Mouse (Mus musculus): ENCODE measurements around the gene Ermap. TPM values are rescaled to one million over a fixed set of nuclear protein-coding genes. Genes with fewer than 3 reads are reported as not detected.

The Ermap gene
- polyA plus RNA-seq, 1 experiment from 2014 or later = 1.5 TPM

- Histone ChIP-seq H3K9ac (no peak overlapping the region), H3K4me2 (replicated peaks) (no peak overlapping the region), H3K4me3 (no peak overlapping the region), H3K4me1 (no peaks in the 10 kb centered on the region), H3K27ac (no peak overlapping the region), H3K27me3 (no peaks in the 10 kb centered on the region), H3K36me3 (no peaks in the 10 kb centered on the region), H3K9me3 (no peaks in the 10 kb centered on the region)
- WGBS = 35% methylated on average over 2 of the region's 2 CpGs
- no peak for ATAC-seq (ENCODE audit: low FRiP score, low read depth)
Observed at GRCm38 (mm10) chr4:119157186-119157585, 32.6 kb downstream of the Ermap start.

- 85% methylated on average over 11 of the region's 11 CpGs for WGBS
- ATAC-seq (ENCODE audit: low FRiP score, low read depth) = no peak
- no peaks in the 10 kb centered on the region for H3K27me3 ChIP-seq
- peaks cover 4% of the 10 kb centered on the region; the same call in 1 of the 2 replicates for H3K9me3 ChIP-seq
- no peak overlapping the region for H3K4me2 ChIP-seq (replicated peaks)
- no peaks in the 10 kb centered on the region for H3K4me1 ChIP-seq
- no peaks in the 10 kb centered on the region for H3K36me3 ChIP-seq
- H3K9ac ChIP-seq = no peak overlapping the region
- H3K27ac ChIP-seq = no peak overlapping the region
- no peak overlapping the region for H3K4me3 ChIP-seq
Observed at GRCm38 (mm10) chr4:119148741-119149140, 41.1 kb downstream of the Ermap start.

DNA sequence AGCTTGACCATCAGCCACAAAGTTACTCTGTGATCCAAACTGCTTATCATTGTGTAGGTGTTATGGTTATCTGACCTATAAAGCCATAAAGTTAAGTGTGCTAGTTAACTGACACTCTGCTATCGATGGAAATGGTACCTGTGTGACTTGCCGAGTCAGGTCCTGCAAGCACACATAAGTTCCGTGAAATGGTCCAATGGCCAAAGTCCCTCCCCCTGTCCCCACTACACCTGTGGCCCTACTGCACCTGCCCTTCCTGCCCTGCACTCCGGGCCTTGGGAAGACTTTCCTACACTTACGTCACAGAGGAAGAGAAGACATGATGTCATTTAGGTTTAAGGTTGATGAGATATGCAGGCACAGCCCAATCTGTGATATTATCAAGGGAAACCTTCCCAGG is 42.5 kb downstream of the Ermap start:
- WGBS = 75% methylated on average over 5 of the region's 5 CpGs
- no peaks in the 10 kb centered on the region for H3K4me1 ChIP-seq
- ATAC-seq (ENCODE audit: low FRiP score, low read depth) = no peak
- H3K4me2 ChIP-seq (replicated peaks) = no peak overlapping the region
- peaks cover 4% of the 10 kb centered on the region; the same call in 1 of the 2 replicates for H3K9me3 ChIP-seq
- no peak overlapping the region for H3K27ac ChIP-seq
- H3K27me3 ChIP-seq = no peaks in the 10 kb centered on the region
- H3K9ac ChIP-seq = no peak overlapping the region
- H3K36me3 ChIP-seq = no peaks in the 10 kb centered on the region
- H3K4me3 ChIP-seq = no peak overlapping the region

GRCm38 (mm10) chr4:119146816-119147215 is 43.0 kb downstream of the Ermap start:
- Histone ChIP-seq H3K27me3 (no peaks in the 10 kb centered on the region), H3K4me1 (no peaks in the 10 kb centered on the region), H3K36me3 (no peaks in the 10 kb centered on the region), H3K4me2 (replicated peaks) (no peak overlapping the region), H3K9me3 (peaks cover 4% of the 10 kb centered on the region; the same call in 1 of the 2 replicates), H3K27ac (no peak overlapping the region), H3K9ac (no peak overlapping the region), H3K4me3 (no peak overlapping the region)
- WGBS = 89% methylated on average over 7 of the region's 7 CpGs
- no peak for ATAC-seq (ENCODE audit: low FRiP score, low read depth)

GRCm38 (mm10) chr4:119142230-119142871 is 47.5 kb downstream of the Ermap start:
- Histone ChIP-seq H3K4me2 (replicated peaks) (peak overlapping the region; percentile 55), H3K4me1 (peaks cover 9% of the 10 kb centered on the region; the same call in 1 of the 2 replicates), H3K27ac (no peak overlapping the region; the same call in 1 of the 2 replicates), H3K9ac (peak overlapping the region; percentile 43; the same call in 1 of the 2 replicates), H3K27me3 (no peaks in the 10 kb centered on the region), H3K9me3 (peaks cover 4% of the 10 kb centered on the region; the same call in 1 of the 2 replicates), H3K4me3 (peak overlapping the region; percentile 29), H3K36me3 (peaks cover 7% of the 10 kb centered on the region)
- WGBS = 25% methylated on average over 24 of the region's 24 CpGs
- peak; percentile 79; the same call in 1 of the 2 replicates for ATAC-seq (ENCODE audit: low FRiP score, low read depth)

- 65% methylated on average over 10 of the region's 10 CpGs for WGBS
- no peak for ATAC-seq (ENCODE audit: low FRiP score, low read depth)
- H3K27me3 ChIP-seq = no peaks in the 10 kb centered on the region
- no peak overlapping the region for H3K4me2 ChIP-seq (replicated peaks)
- H3K9me3 ChIP-seq = peaks cover 4% of the 10 kb centered on the region; the same call in 1 of the 2 replicates
- peaks cover 18% of the 10 kb centered on the region for H3K36me3 ChIP-seq
- H3K4me3 ChIP-seq = no peak overlapping the region
- no peak overlapping the region for H3K27ac ChIP-seq
- H3K9ac ChIP-seq = no peak overlapping the region
- peaks cover 9% of the 10 kb centered on the region; the same call in 1 of the 2 replicates for H3K4me1 ChIP-seq
Observed at GRCm38 (mm10) chr4:119141191-119141590, 48.6 kb downstream of the Ermap start.

GRCm38 (mm10) chr4:119140126-119140525 is 49.7 kb downstream of the Ermap start:
- Histone ChIP-seq H3K4me1 (peaks cover 9% of the 10 kb centered on the region; the same call in 1 of the 2 replicates), H3K27me3 (no peaks in the 10 kb centered on the region), H3K27ac (no peak overlapping the region), H3K9me3 (peaks cover 4% of the 10 kb centered on the region; the same call in 1 of the 2 replicates), H3K36me3 (peaks cover 29% of the 10 kb centered on the region), H3K4me3 (no peak overlapping the region), H3K9ac (no peak overlapping the region), H3K4me2 (replicated peaks) (no peak overlapping the region)
- WGBS = 56% methylated on average over 3 of the region's 3 CpGs
- ATAC-seq (ENCODE audit: low FRiP score, low read depth) = no peak

GRCm38 (mm10) chr4:119138776-119139175 is 51.0 kb downstream of the Ermap start:
- Histone ChIP-seq H3K9ac (no peak overlapping the region), H3K27ac (no peak overlapping the region), H3K4me3 (no peak overlapping the region), H3K27me3 (no peaks in the 10 kb centered on the region), H3K36me3 (peaks cover 43% of the 10 kb centered on the region), H3K4me2 (replicated peaks) (peak overlapping the region; percentile 49; the same call in 1 of the 2 replicates), H3K9me3 (no peaks in the 10 kb centered on the region), H3K4me1 (peaks cover 9% of the 10 kb centered on the region; the same call in 1 of the 2 replicates)
- WGBS = 65% methylated on average over 8 of the region's 8 CpGs
- ATAC-seq (ENCODE audit: low FRiP score, low read depth) = no peak

DNA sequence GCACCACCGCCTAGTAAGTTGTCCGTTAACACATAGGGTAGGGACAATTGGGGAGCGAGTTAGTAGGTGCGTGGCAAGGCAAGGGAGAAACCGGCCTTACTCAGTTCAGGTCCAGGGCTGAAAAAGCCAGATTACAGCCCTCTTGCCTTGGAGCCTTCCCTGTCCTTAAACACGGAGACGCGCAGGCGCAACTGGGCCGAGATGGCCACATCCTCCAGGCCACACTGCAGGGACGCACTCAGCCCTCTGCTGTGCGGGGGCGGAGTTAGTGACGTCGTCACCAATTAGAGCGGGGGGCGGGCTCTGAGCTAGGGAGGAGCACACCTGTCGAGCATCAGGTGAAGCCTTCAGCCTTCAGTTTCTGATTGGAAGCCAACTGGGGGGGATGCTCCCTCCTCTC is 51.6 kb downstream of the Ermap start:
- Histone ChIP-seq H3K27ac (no peak overlapping the region), H3K4me2 (replicated peaks) (peak overlapping the region; percentile 49), H3K36me3 (peaks cover 49% of the 10 kb centered on the region), H3K9ac (peak overlapping the region; percentile 55), H3K27me3 (no peaks in the 10 kb centered on the region), H3K4me3 (peak overlapping the region; percentile 2; the same call in 1 of the 2 replicates), H3K9me3 (no peaks in the 10 kb centered on the region), H3K4me1 (peaks cover 9% of the 10 kb centered on the region; the same call in 1 of the 2 replicates)
- peak; percentile 59 for ATAC-seq (ENCODE audit: low FRiP score, low read depth)
- 10% methylated on average over 18 of the region's 18 CpGs for WGBS

- Histone ChIP-seq H3K9me3 (no peaks in the 10 kb centered on the region), H3K4me3 (no peak overlapping the region), H3K9ac (no peak overlapping the region), H3K4me2 (replicated peaks) (no peak overlapping the region), H3K27me3 (no peaks in the 10 kb centered on the region), H3K4me1 (peaks cover 9% of the 10 kb centered on the region; the same call in 1 of the 2 replicates), H3K27ac (no peak overlapping the region), H3K36me3 (peaks cover 57% of the 10 kb centered on the region)
- no peak for ATAC-seq (ENCODE audit: low FRiP score, low read depth)
- WGBS = 79% methylated on average over 8 of the region's 8 CpGs
Observed at GRCm38 (mm10) chr4:119137313-119137712, 52.5 kb downstream of the Ermap start.

- no peaks in the 10 kb centered on the region for H3K27me3 ChIP-seq
- no peaks in the 10 kb centered on the region for H3K9me3 ChIP-seq
- ATAC-seq (ENCODE audit: low FRiP score, low read depth) = no peak
- 91% methylated on average over 13 of the region's 13 CpGs for WGBS
- H3K27ac ChIP-seq = no peak overlapping the region
- no peak overlapping the region for H3K4me2 ChIP-seq (replicated peaks)
- no peak overlapping the region for H3K9ac ChIP-seq
- H3K4me1 ChIP-seq = peaks cover 9% of the 10 kb centered on the region; the same call in 1 of the 2 replicates
- H3K36me3 ChIP-seq = peaks cover 90% of the 10 kb centered on the region
- H3K4me3 ChIP-seq = no peak overlapping the region
Observed at GRCm38 (mm10) chr4:119133860-119134259, 56.0 kb downstream of the Ermap start.

DNA sequence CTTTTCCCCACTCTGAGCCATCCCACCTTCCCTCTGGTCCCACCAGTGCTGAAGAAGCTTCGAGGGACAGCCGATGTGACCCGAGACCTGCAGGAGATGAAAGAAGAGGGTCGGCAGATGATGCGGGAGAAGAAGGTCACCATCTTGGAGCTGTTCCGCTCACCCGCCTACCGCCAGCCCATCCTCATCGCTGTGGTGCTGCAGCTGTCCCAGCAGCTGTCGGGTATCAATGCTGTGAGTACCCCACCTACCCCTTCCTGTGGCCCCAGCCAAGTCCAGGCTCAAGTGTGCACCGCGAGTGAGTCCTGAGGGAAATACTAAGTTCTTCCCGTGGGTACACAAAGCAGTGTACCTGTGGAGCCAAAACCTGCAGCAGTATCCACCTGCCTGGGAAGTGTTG is 56.5 kb downstream of the Ermap start:
- WGBS = 88% methylated on average over 13 of the region's 13 CpGs
- ATAC-seq (ENCODE audit: low FRiP score, low read depth) = no peak
- no peaks in the 10 kb centered on the region for H3K27me3 ChIP-seq
- H3K4me3 ChIP-seq = no peak overlapping the region
- H3K27ac ChIP-seq = no peak overlapping the region
- peaks cover 8% of the 10 kb centered on the region; the same call in 1 of the 2 replicates for H3K4me1 ChIP-seq
- no peak overlapping the region for H3K9ac ChIP-seq
- no peak overlapping the region for H3K4me2 ChIP-seq (replicated peaks)
- H3K9me3 ChIP-seq = no peaks in the 10 kb centered on the region
- peaks cover 95% of the 10 kb centered on the region for H3K36me3 ChIP-seq

All from limb, embryonic 13.5 days (tissue).